Mouse (Mus musculus) hindbrain, embryonic 11.5 days (tissue): ENCODE data around the gene Morc3. TPM values are rescaled to one million over a fixed set of nuclear protein-coding genes. Genes with fewer than 3 reads are reported as not detected.
A peak's percentile ranks its signal among the peaks of the same experiment; 100 is the strongest.
"Not testable (repeated sequence)": the region's sequence is repeated elsewhere in the genome, so short reads cannot be mapped to it uniquely, and the experiment has no call there.

Experiments
- ATAC-seq: fragments of 200-750 bp; cut with Nextera tagmentation; 2 replicates; pipeline ENCODE4 v1.8.0; 2017; ENCODE audit warnings: mild to moderate bottlenecking, moderate TSS enrichment, moderate library complexity; ENCODE audit not compliant: low FRiP score
- DNase-seq: peaks from one replicate; pipeline ENCODE4 v3.0.0-alpha.2; 2015; ENCODE audit warnings: low spot score
- H3K27ac ChIP-seq: fragments of 300-500 bp; sonication (generic); 2 replicates; pipeline ENCODE4 v1.5.1; 2014; ENCODE audit warnings: mild to moderate bottlenecking, low read depth, low read length
- H3K27me3 ChIP-seq: fragments of 300-500 bp; sonication (generic); 2 replicates; pipeline ENCODE4 v1.6.1; 2014; ENCODE audit warnings: mild to moderate bottlenecking, low read length, moderate library complexity, mixed read lengths; ENCODE audit not compliant: control insufficient read depth, insufficient read depth
- H3K36me3 ChIP-seq: fragments of 300-500 bp; sonication (generic); 2 replicates; pipeline ENCODE4 v1.6.1; 2014; ENCODE audit warnings: mild to moderate bottlenecking, low read length, moderate library complexity, mixed read lengths; ENCODE audit not compliant: control insufficient read depth, insufficient read depth
- H3K4me1 ChIP-seq: fragments of 300-500 bp; sonication (generic); replicated peaks from 2 replicates; pipeline ENCODE4 v1.6.1; 2014; ENCODE audit warnings: low read length, mixed read lengths; ENCODE audit not compliant: control insufficient read depth, insufficient read depth
- H3K4me2 ChIP-seq: fragments of 300-500 bp; sonication (generic); replicated peaks from 2 replicates; pipeline ENCODE4 v1.6.1; 2014; ENCODE audit warnings: mild to moderate bottlenecking, low read depth, low read length
- H3K4me3 ChIP-seq: fragments of 300-500 bp; sonication (generic); 2 replicates; pipeline ENCODE4 v1.5.1; 2014; ENCODE audit warnings: low read depth, low read length
- H3K9ac ChIP-seq: fragments of 300-500 bp; sonication (generic); 2 replicates; pipeline ENCODE4 v1.6.1; 2014; ENCODE audit warnings: low read depth, low read length
- H3K9me3 ChIP-seq: fragments of 300-500 bp; sonication (generic); 2 replicates; pipeline ENCODE4 v1.6.1; 2016; ENCODE audit warnings: low read length; ENCODE audit not compliant: control insufficient read depth
- WGBS: fragments of 180-500 bp; shearing (Covaris S2); extraction: QIAGEN DNeasy Blood & Tissue Kit; methylation state at CpG from one replicate; pipeline ENCODE4 v1.1.7; 2014; 5-methylcytosine and 5-hydroxymethylcytosine counted together
- polyA plus RNA-seq: library from polyadenylated mRNA; unstranded; fragments of >200 nt; fragmentation: Nextera tagmentation; extraction: Ambion mirVana; gene quantifications from 2 replicates; pipeline ENCODE4 v1.2.1, GENCODE M21; 2014

The Morc3 gene
- polyA plus RNA-seq, 1 experiment from 2014 or later = 37.9 TPM

GRCm38 (mm10) chr16:93824799-93825198, 7.1 kb upstream of the Morc3 start:
- Histone ChIP-seq H3K4me2 (no peak overlapping the region), H3K9ac (no peak overlapping the region), H3K36me3 (no peaks in the 10 kb centered on the region), H3K27me3 (no peaks in the 10 kb centered on the region), H3K4me1 (no peaks in the 10 kb centered on the region), H3K4me3 (no peak overlapping the region), H3K27ac (no peak overlapping the region), H3K9me3 (no peaks in the 10 kb centered on the region)
- 84% methylated on average over 4 of the region's 4 CpGs for WGBS
- ATAC-seq = no peak
- DNase-seq = no peak

- Histone ChIP-seq H3K9me3 (no peaks in the 10 kb centered on the region), H3K27ac (no peak overlapping the region), H3K4me1 (no peaks in the 10 kb centered on the region), H3K4me2 (no peak overlapping the region), H3K27me3 (no peaks in the 10 kb centered on the region), H3K36me3 (no peaks in the 10 kb centered on the region), H3K4me3 (no peak overlapping the region), H3K9ac (no peak overlapping the region)
- DNase-seq (no peak), ATAC-seq (no peak)
- WGBS = 86% methylated on average over 4 of the region's 4 CpGs
These were observed 6.5 kb upstream of the Morc3 start for GRCm38 (mm10) chr16:93825463-93825862.

DNA sequence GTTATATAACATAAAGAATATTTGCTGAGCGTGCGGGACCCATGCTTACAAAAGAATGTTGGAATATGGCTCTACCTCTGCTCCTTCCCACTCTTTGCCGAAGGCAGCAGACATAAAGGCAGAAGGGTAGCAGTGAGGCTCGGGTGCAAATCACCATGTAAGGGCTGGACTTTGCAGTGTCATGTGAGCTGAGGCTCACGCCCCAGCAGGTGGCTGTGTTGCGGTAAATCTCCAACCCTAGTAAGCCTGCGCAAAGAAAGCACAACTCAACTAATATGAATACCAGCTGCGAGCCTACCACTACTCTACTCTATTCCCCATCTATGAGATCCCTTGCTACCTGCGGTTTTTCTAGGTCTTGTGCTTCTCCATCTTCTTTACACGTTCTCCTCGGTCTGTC, 5.9 kb upstream of the Morc3 start:
- no peak overlapping the region for H3K9ac ChIP-seq
- DNase-seq (no peak), ATAC-seq (no peak)
- H3K4me1 ChIP-seq = no peaks in the 10 kb centered on the region
- no peaks in the 10 kb centered on the region for H3K27me3 ChIP-seq
- H3K4me3 ChIP-seq = no peak overlapping the region
- no peaks in the 10 kb centered on the region for H3K36me3 ChIP-seq
- H3K27ac ChIP-seq = no peak overlapping the region
- no peaks in the 10 kb centered on the region for H3K9me3 ChIP-seq
- WGBS = 54% methylated on average over 11 of the region's 11 CpGs
- no peak overlapping the region for H3K4me2 ChIP-seq

DNA sequence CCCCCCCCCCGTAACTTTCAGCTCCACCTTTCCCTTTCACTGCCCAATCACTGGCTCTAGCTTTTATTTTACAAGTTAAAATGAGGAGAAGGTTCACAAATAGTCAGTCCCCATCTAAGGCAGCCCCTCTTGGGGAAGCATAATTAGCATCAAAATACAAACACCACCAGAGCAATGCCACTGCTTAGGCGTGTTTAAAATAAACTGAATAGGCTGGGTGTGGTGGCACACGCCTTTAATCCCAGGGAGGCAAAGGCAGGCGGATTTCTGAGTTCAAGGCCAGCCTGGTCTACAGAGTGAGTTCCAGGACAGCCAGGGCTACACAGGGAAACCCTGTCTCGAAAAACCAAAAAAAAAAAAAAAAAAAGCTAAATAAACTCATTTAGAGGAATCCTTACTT, 5.4 kb upstream of the Morc3 start:
- ATAC-seq, H3K4me1 ChIP-seq, DNase-seq, H3K4me2 ChIP-seq, H3K27me3 ChIP-seq, H3K9ac ChIP-seq, H3K9me3 ChIP-seq, H3K4me3 ChIP-seq, H3K27ac ChIP-seq, H3K36me3 ChIP-seq: not testable (repeated sequence)
- WGBS = 45% methylated on average over 4 of the region's 5 CpGs

- Histone ChIP-seq H3K4me3 (no peak overlapping the region), H3K27ac (no peak overlapping the region), H3K4me2 (no peak overlapping the region), H3K9me3 (no peaks in the 10 kb centered on the region), H3K4me1 (no peaks in the 10 kb centered on the region), H3K27me3 (no peaks in the 10 kb centered on the region), H3K36me3 (no peaks in the 10 kb centered on the region), H3K9ac (no peak overlapping the region)
- no peak for DNase-seq
- WGBS = 87% methylated on average over 6 of the region's 6 CpGs
- no peak for ATAC-seq
These were observed 5.0 kb upstream of the Morc3 start for GRCm38 (mm10) chr16:93826909-93827308.

DNA sequence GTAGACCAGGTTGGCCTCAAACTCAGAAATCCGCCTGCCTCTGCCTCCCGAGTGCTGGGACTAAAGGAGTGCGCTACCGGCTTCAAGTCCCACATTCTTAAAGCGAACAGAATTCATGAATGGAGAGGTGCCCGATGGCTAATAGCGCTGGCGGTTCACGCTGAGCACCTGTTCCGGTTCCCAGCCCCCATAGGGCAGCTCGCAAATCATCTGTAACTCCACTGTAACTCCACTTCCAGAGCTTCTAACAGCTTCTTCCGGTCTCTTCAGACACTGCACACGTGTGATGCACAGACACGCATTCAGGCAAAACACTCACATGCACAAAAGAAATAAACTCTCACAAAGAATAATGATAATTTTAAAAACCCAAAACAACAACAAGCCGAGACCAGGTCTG, 2.4 kb upstream of the Morc3 start:
- WGBS = 95% methylated on average over 15 of the region's 15 CpGs

DNA sequence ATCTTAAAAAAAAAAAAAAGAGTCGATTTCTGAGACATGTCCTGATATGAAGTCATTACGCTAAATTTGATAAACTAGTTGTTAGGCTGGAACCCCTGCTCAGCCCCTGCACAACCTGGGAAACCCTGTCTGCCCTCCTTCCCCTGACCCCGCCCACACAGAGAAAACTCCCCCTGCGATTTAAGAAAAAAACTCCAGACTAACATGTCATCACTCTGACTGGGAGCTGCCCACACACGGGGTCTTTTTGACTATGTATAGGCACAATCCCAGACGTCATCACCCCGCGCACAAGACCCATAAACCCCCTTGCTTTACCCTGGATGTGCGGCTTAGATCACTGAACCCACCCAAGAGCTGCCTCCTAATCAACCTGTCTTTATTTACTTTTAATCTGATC, 1.9 kb upstream of the Morc3 start:
- Histone ChIP-seq H3K9ac (no peak overlapping the region), H3K4me1 (no peaks in the 10 kb centered on the region), H3K27me3 (no peaks in the 10 kb centered on the region), H3K4me3 (no peak overlapping the region), H3K27ac (no peak overlapping the region), H3K36me3 (no peaks in the 10 kb centered on the region), H3K9me3 (no peaks in the 10 kb centered on the region), H3K4me2 (no peak overlapping the region)
- ATAC-seq (no peak), DNase-seq (no peak)
- WGBS = 81% methylated on average over 9 of the region's 9 CpGs

More for the DNA sequence above, 2.4 kb upstream of the Morc3 start:
- H3K27ac ChIP-seq = no peak overlapping the region
- no peaks in the 10 kb centered on the region for H3K36me3 ChIP-seq
- H3K4me2 ChIP-seq = no peak overlapping the region
- no peaks in the 10 kb centered on the region for H3K4me1 ChIP-seq
- no peaks in the 10 kb centered on the region for H3K27me3 ChIP-seq
- no peak overlapping the region for H3K9ac ChIP-seq
- ATAC-seq = no peak
- no peak overlapping the region for H3K4me3 ChIP-seq
- no peaks in the 10 kb centered on the region for H3K9me3 ChIP-seq
- no peak for DNase-seq

DNA sequence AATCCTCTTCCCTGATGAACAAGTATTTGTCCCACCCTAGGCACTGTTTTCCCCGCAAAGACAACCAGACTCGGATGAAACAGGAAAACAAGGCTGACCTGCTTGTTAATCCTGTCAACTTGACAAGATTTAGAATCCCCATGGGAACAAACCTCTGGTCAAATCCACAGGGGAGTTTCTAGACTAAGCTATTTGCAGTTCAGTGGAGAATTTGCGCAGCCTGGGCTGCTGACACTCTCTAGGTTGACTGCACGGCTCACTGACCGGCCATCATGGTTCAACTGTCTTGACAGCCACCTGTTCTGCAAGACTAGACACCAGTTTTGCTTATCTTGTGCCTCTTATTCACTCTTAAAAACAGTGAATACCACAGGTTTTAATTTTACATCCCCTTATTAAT, 1.0 kb upstream of the Morc3 start:
- 74% methylated on average over 5 of the region's 5 CpGs for WGBS
- Histone ChIP-seq H3K27me3 (no peaks in the 10 kb centered on the region), H3K4me3 (no peak overlapping the region), H3K9ac (no peak overlapping the region), H3K4me2 (no peak overlapping the region), H3K36me3 (no peaks in the 10 kb centered on the region), H3K4me1 (no peaks in the 10 kb centered on the region), H3K9me3 (no peaks in the 10 kb centered on the region), H3K27ac (no peak overlapping the region)
- ATAC-seq (no peak), DNase-seq (no peak)

DNA sequence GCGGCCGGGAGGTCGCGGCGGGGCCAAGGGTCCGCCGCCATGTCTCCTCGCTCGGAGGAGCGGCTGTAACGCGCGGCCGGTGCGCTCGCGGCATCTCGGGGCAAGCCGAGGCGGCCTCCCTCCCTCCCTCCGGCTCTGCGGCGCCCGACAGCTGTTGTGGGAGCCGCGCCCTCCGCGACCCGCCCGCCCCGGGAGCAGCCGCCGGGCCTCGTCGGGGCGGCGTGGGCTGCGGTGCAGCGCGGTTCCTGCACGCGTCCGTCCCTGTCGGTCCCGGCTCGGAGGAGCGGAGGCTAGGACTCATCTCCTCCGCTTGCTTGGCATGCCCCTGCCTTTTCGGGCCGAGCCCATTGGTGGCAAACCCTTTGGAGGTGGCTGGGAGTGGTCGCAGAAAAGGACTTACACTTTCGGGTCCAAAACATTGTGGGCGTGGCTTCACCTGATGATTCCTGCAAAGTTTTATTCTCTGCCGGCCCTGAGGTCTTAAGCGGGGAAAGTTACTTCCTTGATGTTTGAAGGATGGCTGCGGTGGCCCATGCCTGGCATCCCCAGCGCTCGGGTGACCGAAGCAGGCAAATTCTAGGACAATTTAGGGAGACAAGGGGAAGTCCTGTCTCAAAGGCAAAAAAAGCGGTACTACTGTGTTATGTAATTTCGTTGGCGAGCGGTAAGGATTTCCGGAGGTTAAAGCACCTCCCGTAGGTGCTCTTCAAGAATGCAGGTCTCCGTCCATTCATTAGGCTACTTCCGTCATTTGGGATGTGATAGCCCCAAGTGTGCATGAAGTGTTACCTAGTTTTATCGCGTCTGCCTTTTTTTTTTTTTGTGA, 743 bp downstream of the Morc3 start:
- Histone ChIP-seq H3K36me3 (no peaks in the 10 kb centered on the region), H3K9me3 (no peaks in the 10 kb centered on the region), H3K27ac (peak overlapping the region; percentile 94), H3K4me3 (peak overlapping the region; percentile 97), H3K27me3 (no peaks in the 10 kb centered on the region), H3K4me1 (no peaks in the 10 kb centered on the region), H3K9ac (peak overlapping the region; percentile 98), H3K4me2 (peak overlapping the region; percentile 51)
- 2% methylated on average over 45 of the region's 69 CpGs for WGBS
- DNase-seq (peak; percentile 68), ATAC-seq (peak; percentile 75)
